Mouse (Mus musculus) thymus, adult 2 months (tissue): ENCODE measurements around the gene Ensa.

Source experiments
- CTCF ChIP-seq: fragments of 200-500 bp; IDR thresholded peaks from 2 replicates; pipeline ENCODE4 v1.5.1; 2012; ENCODE audit warnings: mild to moderate bottlenecking, control low read depth, low read length, moderate library complexity, borderline replicate concordance; ENCODE audit not compliant: control insufficient read depth, poor library complexity, insufficient read depth; ENCODE audit errors: extremely low read depth
- POLR2A ChIP-seq: fragments of 200-500 bp; IDR thresholded peaks from 2 replicates; pipeline ENCODE4 v1.6.1; 2012; ENCODE audit warnings: mild to moderate bottlenecking, low read length, control low read depth, moderate library complexity; ENCODE audit not compliant: control insufficient read depth, poor library complexity, insufficient read depth; ENCODE audit errors: extremely low read depth

- TF ChIP-seq POLR2A: no peak
- TF ChIP-seq CTCF: no peak
These were observed 35.2 kb downstream of the Ensa start for GRCm38 (mm10) chr3:95659948-95660347.
